Mouse (Mus musculus) heart, postnatal 36 days (tissue): ENCODE results near the gene Rbm38. TPM values are rescaled to one million over a fixed set of nuclear protein-coding genes. Genes with fewer than 3 reads are reported as not detected.

Experiments
- DNase-seq, 2 experiments: peaks; one replicate each; pipeline ENCODE4 v3.0.0; 2021 to 2022
- intact Hi-C: fragments of 180-260 bp; cut with DNase I; formaldehyde crosslinking; loops from one replicate; pipeline ENCODE4 v1.15.1; 2025
- total RNA-seq, 2 experiments: library from RNA; stranded (reverse); gene quantifications; 2 replicates each; pipeline ENCODE4 v1.2.3; 2021

The Rbm38 gene
- total RNA-seq, 2 experiments from 2014 or later, result 159 to 209 TPM

GRCm38 (mm10) chr2:173030591-173031338, 10.5 kb downstream of the Rbm38 start:
- intact Hi-C loops, result no loop called here

DNA sequence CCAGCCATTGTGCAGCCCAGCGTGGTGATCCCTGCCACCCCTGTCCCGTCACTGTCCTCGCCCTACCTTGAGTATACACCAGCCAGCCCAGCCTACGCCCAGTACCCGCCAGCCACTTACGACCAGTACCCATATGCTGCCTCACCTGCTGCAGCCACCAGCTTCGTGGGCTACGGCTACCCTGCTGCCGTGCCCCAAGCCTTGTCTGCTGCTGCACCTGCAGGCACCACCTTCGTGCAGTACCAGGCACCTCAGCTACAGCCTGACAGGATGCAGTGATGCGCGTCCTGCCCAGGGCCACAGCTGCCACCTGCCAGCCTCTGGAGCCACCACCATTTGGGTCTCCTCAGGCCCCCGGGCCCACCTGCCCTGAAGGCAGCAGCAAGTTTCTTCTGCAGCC, 13.2 kb downstream of the Rbm38 start:
- intact Hi-C loops, result no loop called here
- DNase-seq, result no peak

More at GRCm38 (mm10) chr2:173030591-173031338, 10.5 kb downstream of the Rbm38 start:
- no peak for DNase-seq

GRCm38 (mm10) chr2:173034998-173035397, 14.7 kb downstream of the Rbm38 start:
- intact Hi-C loops, result no loop called here
- no peak for DNase-seq

GRCm38 (mm10) chr2:173035653-173036052, 15.4 kb downstream of the Rbm38 start:
- intact Hi-C loops, result no loop called here
- DNase-seq, result no peak

GRCm38 (mm10) chr2:173036055-173036454, 15.8 kb downstream of the Rbm38 start:
- DNase-seq, result no peak
- intact Hi-C loops, result no loop called here

- DNase-seq, result no peak
- intact Hi-C loops, result no loop called here
These were observed 16.3 kb downstream of the Rbm38 start for GRCm38 (mm10) chr2:173036611-173037010.

GRCm38 (mm10) chr2:173037347-173037746, 17.0 kb downstream of the Rbm38 start:
- intact Hi-C loops, result no loop called here
- no peak for DNase-seq

DNA sequence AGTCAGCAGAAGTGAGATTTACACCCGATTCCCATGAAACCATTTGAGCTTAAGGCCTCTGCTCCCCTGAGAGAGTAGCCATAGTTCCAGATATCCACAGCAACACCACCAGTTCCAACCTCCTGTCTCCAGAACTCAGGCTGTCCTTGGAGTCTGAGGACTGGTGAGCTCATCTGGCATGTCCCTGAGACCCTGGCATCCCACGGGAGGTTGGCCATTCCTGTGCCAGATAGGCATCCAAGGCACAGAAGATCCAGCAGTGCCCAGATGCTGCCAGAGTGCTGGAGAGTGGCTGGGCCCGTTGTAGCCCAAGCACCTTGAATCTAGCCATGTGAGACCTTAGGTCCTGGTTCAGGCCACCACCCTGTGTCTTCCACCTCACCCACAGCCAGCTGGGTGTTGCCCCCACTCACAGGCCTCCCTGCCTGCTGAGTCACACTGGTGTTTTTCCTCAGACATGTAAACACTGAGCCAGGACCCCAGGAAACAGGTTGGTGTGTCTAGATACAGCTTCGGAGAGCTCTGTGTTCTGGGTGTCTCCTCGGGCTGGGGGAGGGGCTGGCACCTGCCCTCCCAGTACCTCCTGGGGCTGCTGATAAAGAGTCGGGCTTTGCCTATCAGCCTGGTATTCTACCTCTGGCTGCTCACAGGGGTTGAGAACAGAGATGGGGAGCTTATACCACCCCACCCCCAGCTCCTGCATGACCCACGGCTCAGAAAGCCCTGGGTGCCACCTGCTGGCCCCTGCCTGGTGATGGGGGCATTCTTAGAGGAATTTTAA, 17.7 kb downstream of the Rbm38 start:
- intact Hi-C loops, result no loop called here
- no peak for DNase-seq

DNA sequence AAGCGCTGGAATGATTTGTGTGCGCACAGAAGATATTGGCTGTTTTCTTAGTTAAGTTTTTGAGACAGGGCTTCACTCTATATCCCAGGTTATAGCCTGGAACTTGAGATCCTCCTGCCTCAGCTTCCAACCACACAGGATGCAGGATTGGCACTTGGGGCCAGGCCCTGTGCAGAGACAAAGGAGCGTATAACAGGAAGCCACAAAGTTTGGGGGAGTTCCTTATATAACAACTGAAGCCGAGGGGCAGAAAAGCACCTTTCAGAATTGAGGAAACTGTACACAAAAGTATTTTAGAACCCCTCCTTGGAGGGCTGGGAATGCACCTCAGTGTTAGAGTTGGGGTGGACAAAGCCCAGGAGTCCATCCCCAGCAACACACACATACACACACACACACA, 18.7 kb downstream of the Rbm38 start:
- DNase-seq, result no peak
- intact Hi-C loops, result no loop called here

DNA sequence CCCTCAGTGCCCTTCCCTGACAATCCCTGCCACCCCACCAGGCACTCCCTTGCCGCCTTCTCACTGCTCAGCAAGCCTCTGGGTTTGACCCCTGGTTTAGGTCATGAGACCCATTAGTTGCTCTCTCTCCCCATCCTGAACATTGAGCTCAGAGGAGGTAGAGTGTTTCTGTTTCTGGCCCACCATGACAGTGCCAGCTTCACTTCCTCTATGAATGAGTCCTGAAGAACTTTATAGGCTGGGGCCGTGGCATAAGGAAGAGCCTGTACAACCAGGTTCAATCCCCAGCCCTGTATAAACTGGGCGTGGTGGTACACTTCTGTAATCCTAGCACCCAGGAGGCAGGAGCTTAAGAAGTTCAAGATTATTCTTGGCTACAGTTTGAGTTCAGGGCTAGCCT, 20.5 kb downstream of the Rbm38 start:
- DNase-seq, result no peak
- intact Hi-C loops, result no loop called here

GRCm38 (mm10) chr2:173041242-173041641, 20.9 kb downstream of the Rbm38 start:
- intact Hi-C loops, result no loop called here
- DNase-seq, result no peak

DNA sequence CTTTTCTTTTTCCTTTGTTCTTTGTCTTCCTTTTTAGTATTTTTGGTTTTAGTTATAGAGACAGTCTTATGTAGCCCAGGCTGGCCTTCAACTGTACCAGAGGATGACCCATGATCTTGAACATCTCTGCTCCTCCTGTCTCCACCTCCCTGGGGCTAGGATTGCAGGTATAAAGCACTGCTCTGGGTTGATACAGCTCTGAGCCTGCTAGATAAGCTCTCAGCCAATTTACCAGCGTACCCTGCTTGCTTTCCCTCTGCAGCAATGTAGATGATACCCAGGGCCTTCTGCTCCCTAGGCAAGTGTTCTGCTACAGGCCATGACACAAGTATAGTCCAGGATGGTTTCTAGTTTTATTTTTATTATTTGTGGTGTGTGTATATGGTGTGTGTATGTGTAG, 21.6 kb downstream of the Rbm38 start:
- intact Hi-C loops, result no loop called here
- no peak for DNase-seq

- no peak for DNase-seq
- intact Hi-C loops, result no loop called here
These were observed 22.3 kb downstream of the Rbm38 start for GRCm38 (mm10) chr2:173042504-173043162.

DNA sequence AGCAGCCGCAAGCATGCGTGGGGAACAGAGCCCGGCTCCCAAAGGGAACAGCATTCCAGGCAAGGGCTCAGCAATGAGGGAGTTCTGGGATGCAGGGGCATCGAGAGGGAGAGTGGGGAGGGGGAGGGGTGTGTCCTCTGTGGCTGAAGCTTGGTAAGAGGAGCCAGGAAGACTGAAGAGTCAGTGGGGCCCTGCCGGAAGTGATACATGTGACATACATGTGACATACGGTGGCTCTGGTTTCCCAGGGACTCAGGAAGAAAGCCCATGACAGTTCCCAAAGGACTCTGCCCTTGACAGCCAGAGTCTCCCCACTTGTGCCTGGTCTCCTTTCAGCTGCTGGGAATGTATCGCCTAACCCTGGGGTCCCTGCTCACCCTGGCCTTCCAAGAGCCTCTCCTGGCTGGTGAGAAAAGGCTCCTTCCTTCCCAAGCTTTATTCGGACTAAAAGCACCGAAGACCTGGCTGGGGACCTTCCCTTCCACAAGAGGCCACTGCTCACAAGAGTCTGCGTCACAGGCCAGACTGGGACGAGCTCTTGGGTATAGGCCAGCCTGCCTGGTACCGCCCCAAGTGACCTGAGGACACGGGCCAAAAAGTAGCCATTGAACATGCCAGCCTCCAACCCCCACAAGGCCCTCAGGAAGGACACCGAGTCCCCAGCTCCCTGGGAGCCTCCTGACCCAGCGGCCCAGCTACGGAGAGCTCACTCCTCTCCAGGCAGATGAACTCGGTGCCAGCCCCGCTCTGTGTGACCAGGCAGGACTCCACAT, 24.1 kb downstream of the Rbm38 start:
- intact Hi-C loops, result no loop called here
- DNase-seq, result peak; percentile 73 to 78

DNA sequence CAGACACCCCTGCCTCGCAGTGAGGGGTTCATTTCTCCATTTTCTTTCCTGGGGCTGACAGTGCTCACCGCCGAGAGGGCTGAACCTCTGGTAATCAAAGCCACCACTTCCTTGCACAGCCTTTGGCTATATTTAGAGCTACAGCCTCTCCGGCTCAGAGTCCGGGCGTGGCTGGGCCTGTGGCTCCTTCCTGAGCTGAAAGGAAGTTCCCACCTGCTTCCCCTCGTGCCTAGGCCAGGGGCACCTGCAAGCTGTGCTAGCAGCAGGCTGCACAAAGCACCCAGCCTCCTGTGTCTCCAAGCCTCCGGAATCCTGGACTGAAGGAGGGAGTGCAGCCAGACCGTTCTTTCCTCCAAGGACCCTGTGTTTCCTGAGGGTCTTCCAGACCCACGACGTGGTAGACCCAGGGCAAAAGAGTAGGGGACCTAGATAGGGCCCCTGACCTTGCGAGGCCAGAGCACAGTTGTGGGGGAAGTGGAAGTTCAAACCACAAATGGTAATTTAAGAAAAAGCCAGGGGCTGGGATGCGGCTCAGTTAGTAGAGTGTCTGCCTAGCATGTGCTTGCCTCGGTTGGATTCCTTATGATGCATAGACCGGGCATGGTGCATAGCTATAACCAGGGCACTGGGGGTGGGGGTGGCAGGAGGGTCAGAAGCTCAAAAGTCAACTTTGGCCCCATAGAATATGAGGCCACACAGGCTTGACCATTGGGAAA, 26.4 kb downstream of the Rbm38 start:
- intact Hi-C loops, result no loop called here
- DNase-seq, result peak in 1 of 2 experiments; percentile 41

GRCm38 (mm10) chr2:173047471-173047870, 27.2 kb downstream of the Rbm38 start:
- no peak for DNase-seq
- intact Hi-C loops, result no loop called here

DNA sequence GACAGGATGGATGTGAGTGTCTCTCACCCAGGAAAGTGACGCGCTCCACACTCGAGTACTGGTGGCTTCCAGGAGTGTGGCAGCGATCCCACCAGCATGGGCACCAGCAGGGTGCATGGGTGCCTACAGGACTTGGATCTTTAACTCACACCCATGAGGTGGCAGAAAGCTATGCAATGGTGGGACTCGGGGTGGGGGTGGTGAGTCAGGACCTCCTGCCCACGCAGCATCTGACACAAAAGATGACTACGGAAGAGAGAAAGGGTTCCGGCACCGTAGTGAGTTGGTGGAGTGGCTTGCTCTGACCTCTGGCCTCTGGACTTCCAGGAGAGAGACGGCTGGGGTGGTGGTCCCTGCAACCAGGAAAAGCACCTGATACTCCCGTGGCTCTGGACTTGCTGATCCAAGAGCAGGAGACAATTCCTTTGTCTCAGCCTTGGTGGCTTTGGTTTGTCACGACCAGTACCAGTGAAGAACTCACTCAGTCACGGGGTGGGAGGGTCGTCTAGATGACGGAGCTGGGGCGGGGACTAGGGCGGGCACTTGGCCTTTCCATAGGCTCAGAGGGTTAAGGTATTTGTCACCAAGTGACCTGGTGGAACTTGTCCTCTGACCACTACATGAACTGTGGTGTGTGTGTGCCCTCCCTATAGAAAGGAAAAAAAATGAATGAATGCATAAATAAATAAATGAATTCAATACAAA, 27.9 kb downstream of the Rbm38 start:
- intact Hi-C loops, result loop anchor here (2.0 kb wide), 1 partner anchor 35 kb away; no protein-coding TSS in a partner anchor
- DNase-seq, result no peak

DNA sequence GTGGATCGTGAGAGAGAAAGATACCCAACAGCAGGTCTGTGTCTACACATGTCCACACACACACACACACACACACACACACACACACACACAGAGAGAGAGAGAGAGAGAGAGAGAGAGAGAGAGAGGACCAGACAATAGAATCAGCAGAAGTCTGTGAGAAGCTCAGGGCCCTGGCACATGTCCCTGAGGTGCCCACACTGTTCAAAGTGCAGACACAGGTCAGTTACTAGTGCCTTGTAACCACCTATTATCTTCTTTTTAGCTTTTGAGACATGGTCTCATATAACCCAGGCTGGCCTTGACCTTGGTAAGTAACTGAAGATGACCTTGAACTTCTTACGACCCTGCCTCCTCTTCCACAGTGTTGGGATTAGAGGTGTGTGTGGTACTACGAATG, 28.9 kb downstream of the Rbm38 start:
- DNase-seq, result no peak
- intact Hi-C loops, result loop anchor here (2.0 kb wide), 1 partner anchor 34 kb away; no protein-coding TSS in a partner anchor

DNA sequence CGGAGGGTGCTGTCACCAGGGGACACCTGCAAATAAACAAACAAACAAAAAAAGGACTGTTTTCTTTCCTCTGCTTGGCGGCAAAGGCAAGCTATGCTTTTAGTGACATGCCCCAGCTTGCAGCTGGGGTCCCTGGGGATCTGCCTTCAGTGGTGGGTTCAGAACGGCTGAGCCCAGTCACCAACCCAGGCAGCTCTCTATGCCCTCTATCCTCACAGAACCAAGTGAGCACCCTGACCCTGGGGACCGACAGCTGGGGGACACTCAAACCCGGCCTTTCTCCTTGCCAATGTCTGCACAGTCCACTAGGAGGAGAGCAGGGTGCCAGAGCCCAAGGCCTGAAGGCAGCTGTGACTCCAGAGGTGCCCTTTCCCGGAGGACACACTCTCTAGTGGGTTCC, 29.5 kb downstream of the Rbm38 start:
- DNase-seq, result peak in 1 of 2 experiments; percentile 9
- intact Hi-C loops, result loop anchor here (2.0 kb wide), 1 partner anchor 33 kb away; no protein-coding TSS in a partner anchor
